ENCODE assay signal across 19 mouse cellular contexts in genomic region chr5:52712704-52713103, GRCm38 (mm10). TPM values are rescaled to one million over a fixed set of nuclear protein-coding genes. Genes with fewer than 3 reads are reported as not detected.
A peak's percentile ranks its signal among the peaks of the same experiment; 100 is the strongest.
DNase-seq lines count a peak whose midpoint lies in the region; ATAC-seq lines count a peak whose summit lies in the region.
"Had no signal": no experiment of that assay in that cellular context is flagged by ENCODE, and none has a peak within 500 bp of the region (broad histone marks: within the 10 kb centered on the region; RNA-seq: fewer than 3 reads in every experiment).

No protein-coding gene starts in this region.

- H3K4me2 ChIP-seq in liver, embryonic 16.5 days (ENCODE audit: low read depth, low read length) = peak overlapping the region; percentile 43
- no peak overlapping the region for H3K4me2 ChIP-seq in hindbrain, embryonic 14.5 days (replicated peaks)
- H3K4me2 ChIP-seq: embryonic facial prominence, embryonic 12.5 days; forebrain, embryonic 12.5 days; heart, embryonic 11.5 days; limb, embryonic 12.5 days; midbrain, embryonic 13.5 days had no signal

- H3K4me1 ChIP-seq in liver, embryonic 16.5 days (ENCODE audit: control insufficient read depth, low read depth, low read length) = peaks cover 10% of the 10 kb centered on the region
- no peaks in the 10 kb centered on the region for H3K4me1 ChIP-seq in hindbrain, embryonic 14.5 days (replicated peaks; ENCODE audit: control insufficient read depth, insufficient read depth, low read length)
- H3K4me1 ChIP-seq: embryonic facial prominence, embryonic 12.5 days; forebrain, embryonic 12.5 days; limb, embryonic 12.5 days; midbrain, embryonic 13.5 days had no signal

- no peaks in the 10 kb centered on the region for H3K36me3 ChIP-seq in liver, embryonic 16.5 days (ENCODE audit: control insufficient read depth, insufficient read depth)
- no peaks in the 10 kb centered on the region for H3K36me3 ChIP-seq in hindbrain, embryonic 14.5 days (replicated peaks; ENCODE audit: control insufficient read depth, insufficient read depth)
- H3K36me3 ChIP-seq: embryonic facial prominence, embryonic 12.5 days; forebrain, embryonic 12.5 days; limb, embryonic 12.5 days; midbrain, embryonic 13.5 days had no signal

- peak; percentile 99 for ATAC-seq in erythroblast, adult 5-6 weeks (replicated peaks; ENCODE audit: low FRiP score, poor library complexity, severe bottlenecking)
- peak; percentile 100 for ATAC-seq in liver, embryonic 16.5 days (ENCODE audit: low read depth)
- no peak for ATAC-seq in hindbrain, embryonic 14.5 days (ENCODE audit: low FRiP score)
- ATAC-seq: inflammation-experienced regulatory T-cells, adult 6 months; lung, postnatal 0 days; midbrain, embryonic 13.5 days; Patski had no signal

- H3K27ac ChIP-seq in liver, embryonic 16.5 days (ENCODE audit: low read length) = peak overlapping the region; percentile 43
- H3K27ac ChIP-seq in hindbrain, embryonic 14.5 days = no peak overlapping the region
- H3K27ac ChIP-seq: embryonic facial prominence, embryonic 12.5 days; forebrain, embryonic 12.5 days; limb, embryonic 12.5 days; midbrain, embryonic 13.5 days had no signal

- H3K9ac ChIP-seq in liver, embryonic 16.5 days (ENCODE audit: low read depth, low read length) = peak overlapping the region; percentile 24; the same call in 1 of the 2 replicates
- no peak overlapping the region for H3K9ac ChIP-seq in hindbrain, embryonic 14.5 days
- H3K9ac ChIP-seq: embryonic facial prominence, embryonic 12.5 days; forebrain, embryonic 12.5 days; limb, embryonic 12.5 days; midbrain, embryonic 13.5 days had no signal

- H3K27me3 ChIP-seq in liver, embryonic 16.5 days (ENCODE audit: control insufficient read depth, insufficient read depth, low read depth, low read length) = no peaks in the 10 kb centered on the region
- no peaks in the 10 kb centered on the region for H3K27me3 ChIP-seq in hindbrain, embryonic 14.5 days (ENCODE audit: control insufficient read depth, insufficient read depth, low read length)
- H3K27me3 ChIP-seq: embryonic facial prominence, embryonic 12.5 days; forebrain, embryonic 12.5 days; limb, embryonic 12.5 days; midbrain, embryonic 13.5 days had no signal

- H3K9me3 ChIP-seq in liver, embryonic 16.5 days (replicated peaks; ENCODE audit: control insufficient read depth, low read length) = no peaks in the 10 kb centered on the region
- H3K9me3 ChIP-seq in hindbrain, embryonic 14.5 days (ENCODE audit: control insufficient read depth, low read length) = no peaks in the 10 kb centered on the region
- H3K9me3 ChIP-seq: embryonic facial prominence, embryonic 12.5 days; forebrain, embryonic 12.5 days; limb, embryonic 12.5 days; midbrain, embryonic 13.5 days had no signal

- peak overlapping the region; percentile 44 for H3K4me3 ChIP-seq in liver, embryonic 16.5 days (ENCODE audit: low read depth, low read length)
- H3K4me3 ChIP-seq in hindbrain, embryonic 14.5 days (replicated peaks; ENCODE audit: low read length) = no peak overlapping the region
- H3K4me3 ChIP-seq: embryonic facial prominence, embryonic 12.5 days; forebrain, embryonic 12.5 days; limb, embryonic 12.5 days; midbrain, embryonic 13.5 days had no signal

- peak; percentile 35 to 36 for DNase-seq in spleen, postnatal 10 days (ENCODE audit: low spot score in 2 of 2)
- DNase-seq in spleen, postnatal 14 days (ENCODE audit: low spot score in 2 of 2) = no peak
- no peak for DNase-seq in cerebellum, adult 18-20 months
- no peak for DNase-seq in testis, postnatal 10 days (ENCODE audit: low spot score)
- no peak for DNase-seq in hindbrain, embryonic 14.5 days (ENCODE audit: low spot score)
- DNase-seq: cerebellum, postnatal 25 days; heart, postnatal 4 days; kidney, postnatal 36 days; thymus, adult 2 months had no signal

RNA-seq across cellular contexts. Expression of gene Pi4k2b, which starts 28.7 kb away (rescaled TPM):
- 33.6 and 40.3 TPM in 2 replicates for total RNA-seq in erythroblast, adult 5-6 weeks (2015; ENCODE audit: low replicate concordance)
- total RNA-seq in erythroblast, adult 5-6 weeks (2017; ENCODE audit: low replicate concordance) = 40.6 and 62.6 TPM in 2 replicates
- polyA plus RNA-seq in liver, embryonic 16.5 days (2015; fragmentation: Nextera tagmentation; extraction: Ambion mirVana) = 14.4 and 15.8 TPM in 2 replicates
- 7.4 and 7.6 TPM in 2 replicates for polyA plus RNA-seq in hindbrain, embryonic 14.5 days (2014; fragmentation: Nextera tagmentation; extraction: Ambion mirVana)

RNA-seq across cellular contexts. Expression of gene Sepsecs, which starts 43.2 kb away (rescaled TPM):
- total RNA-seq in erythroblast, adult 5-6 weeks (2015; ENCODE audit: low replicate concordance) = 1.9 and 7.3 TPM in 2 replicates
- total RNA-seq in erythroblast, adult 5-6 weeks (2017; ENCODE audit: low replicate concordance) = 7.2 and 11.5 TPM in 2 replicates
- 9.0 and 9.2 TPM in 2 replicates for polyA plus RNA-seq in liver, embryonic 16.5 days (2015; fragmentation: Nextera tagmentation; extraction: Ambion mirVana)
- 7.5 and 7.7 TPM in 2 replicates for polyA plus RNA-seq in hindbrain, embryonic 14.5 days (2014; fragmentation: Nextera tagmentation; extraction: Ambion mirVana)

Comparison
In these comparisons a context has a peak if more than half of its experiments do, and no peak if none do; other contexts are left out.
1. DNase-seq: peak in spleen, postnatal 10 days (2 of 2); none in spleen, postnatal 14 days (0 of 2), cerebellum, adult 18-20 months (0 of 2), testis, postnatal 10 days (single experiment) and hindbrain, embryonic 14.5 days (single experiment).